Mouse (Mus musculus) cerebellum, adult 18-20 months (tissue): Measurements from ENCODE around the gene Efcab7.

ENCODE experiments used
- DNase-seq, 2 experiments: peaks; one replicate each; pipeline ENCODE4 v3.0.0; 2021

Gene Efcab7

GRCm38 (mm10) chr4:99945011-99945410 is 116.0 kb downstream of the Efcab7 start:
- no peak for DNase-seq

DNA sequence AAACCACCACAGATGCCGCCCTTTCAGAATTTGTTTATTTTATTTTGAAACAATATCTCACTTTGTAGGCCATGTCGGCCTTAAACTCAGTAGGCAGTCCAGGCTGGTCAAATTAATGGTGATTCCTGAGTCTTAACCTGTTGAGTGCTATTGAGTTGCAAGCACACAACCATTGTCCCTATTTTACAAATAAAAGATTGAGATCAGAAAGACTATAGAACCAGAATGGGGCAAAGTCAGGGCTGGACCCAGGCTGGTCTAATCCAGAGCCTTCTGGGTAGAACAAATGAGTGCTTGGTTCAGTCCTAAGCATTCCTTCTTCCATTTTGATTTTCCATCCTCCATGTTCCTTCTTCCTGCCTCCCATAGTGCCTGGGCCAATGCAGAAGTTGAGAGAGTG is 117.5 kb downstream of the Efcab7 start:
- DNase-seq, result no peak

GRCm38 (mm10) chr4:99947192-99947591 is 118.2 kb downstream of the Efcab7 start:
- no peak for DNase-seq

- no peak for DNase-seq
These were observed 118.9 kb downstream of the Efcab7 start for GRCm38 (mm10) chr4:99947896-99948295.

- no peak for DNase-seq
These were observed 124.9 kb downstream of the Efcab7 start for GRCm38 (mm10) chr4:99953904-99954303.

GRCm38 (mm10) chr4:99955396-99955795 is 126.4 kb downstream of the Efcab7 start:
- DNase-seq, result no peak

GRCm38 (mm10) chr4:99957186-99957585 is 128.2 kb downstream of the Efcab7 start:
- no peak for DNase-seq

GRCm38 (mm10) chr4:99958084-99958815 is 129.3 kb downstream of the Efcab7 start:
- DNase-seq, result no peak

- no peak for DNase-seq
These were observed 130.3 kb downstream of the Efcab7 start for GRCm38 (mm10) chr4:99959308-99959707.
